14 mouse cellular contexts compared by ENCODE assay signal in genomic region chr1:138153126-138153525, GRCm38 (mm10).
"Had no signal": no experiment of that assay in that cellular context is flagged by ENCODE, and none has a peak within 500 bp of the region (broad histone marks: within the 10 kb centered on the region; RNA-seq: fewer than 3 reads in every experiment).

No protein-coding gene starts in this region.

- H3K4me1 ChIP-seq: intestine, embryonic 15.5 days; kidney, embryonic 15.5 days; liver, embryonic 15.5 days; stomach, embryonic 15.5 days had no signal

- H3K27me3 ChIP-seq: intestine, embryonic 15.5 days; kidney, embryonic 15.5 days; liver, embryonic 15.5 days; midbrain, embryonic 13.5 days; stomach, embryonic 15.5 days had no signal

- H3K36me3 ChIP-seq: intestine, embryonic 15.5 days; kidney, embryonic 15.5 days; liver, embryonic 15.5 days; midbrain, embryonic 13.5 days; stomach, embryonic 15.5 days had no signal

- ATAC-seq: intestine, embryonic 15.5 days; midbrain, embryonic 13.5 days had no signal

- H3K27ac ChIP-seq: intestine, embryonic 15.5 days; kidney, embryonic 15.5 days; left cerebral cortex, adult 2 months; liver, embryonic 15.5 days; midbrain, embryonic 13.5 days; stomach, embryonic 15.5 days had no signal

- H3K9me3 ChIP-seq: intestine, embryonic 15.5 days; kidney, embryonic 15.5 days; liver, embryonic 15.5 days; midbrain, embryonic 13.5 days; stomach, embryonic 15.5 days had no signal

- H3K4me3 ChIP-seq: intestine, embryonic 15.5 days; kidney, embryonic 15.5 days; left cerebral cortex, adult 2 months; liver, embryonic 15.5 days; midbrain, embryonic 13.5 days; stomach, embryonic 15.5 days had no signal

- DNase-seq: kidney, adult 11 months; kidney, adult 8-10 months; kidney, postnatal 10 days; kidney, postnatal 36 days; layer of hippocampus, postnatal 36 days; lung, postnatal 36 days; thymus, postnatal 25 days had no signal

- H3K9ac ChIP-seq: intestine, embryonic 15.5 days; kidney, embryonic 15.5 days; liver, embryonic 15.5 days; midbrain, embryonic 13.5 days; stomach, embryonic 15.5 days had no signal

- H3K4me2 ChIP-seq: intestine, embryonic 15.5 days; kidney, embryonic 15.5 days; liver, embryonic 11.5 days; liver, embryonic 15.5 days; midbrain, embryonic 13.5 days; stomach, embryonic 15.5 days had no signal
